Mouse (Mus musculus) lung, adult 10 weeks (tissue): ENCODE measurements around the gene Rps28. TPM values are rescaled to one million over a fixed set of nuclear protein-coding genes. Genes with fewer than 3 reads are reported as not detected.

ENCODE experiments used
- polyA plus RNA-seq: library from polyadenylated mRNA; stranded (reverse); fragments of 350-450 nt; fragmentation: Illumina TruSeq; extraction: RNeasy Lipid Tissue Mini Kit (QIAGEN cat#74804); gene quantifications from one replicate; pipeline ENCODE4 v1.2.3, GENCODE M21; 2014; ENCODE audit warnings: low read depth, low replicate concordance; ENCODE audit not compliant: insufficient read depth

Gene Rps28
- 1,820 TPM for polyA plus RNA-seq

GRCm38 (mm10) chr17:33824084-33824996 lies at the start of gene Rps28, which contains the start of gene Ndufa7:
Gene Rps28, minus strand, starts transcription at chr17:33824562.
Gene Ndufa7, plus strand, starts transcription at chr17:33824572.

GRCm38 (mm10) chr17:33873537-33873936 lies 49.2 kb upstream of the Rps28 start, which contains the start of gene Gm7029:
Gene Gm7029, plus strand, starts transcription at chr17:33873837.

GRCm38 (mm10) chr17:33842966-33843795 lies 18.8 kb upstream of the Rps28 start, which contains the start of gene Cd320:
Gene Cd320, plus strand, starts transcription at chr17:33843091.

GRCm38 (mm10) chr17:33810334-33811141 lies 13.8 kb downstream of the Rps28 start, which contains the start of gene Kank3:
Gene Kank3, plus strand, starts transcription at chr17:33810519.

GRCm38 (mm10) chr17:33781124-33781977 lies 43.0 kb downstream of the Rps28 start, which contains the start of gene Angptl4:
Gene Angptl4, minus strand, starts transcription at chr17:33781830.

Other genes starting within 250 kb of the Rps28 start
- gene Zfp414, start 195.5 kb downstream of the Rps28 start, polyA plus RNA-seq, result 14.9 TPM
- gene Pram1, start 186.5 kb downstream of the Rps28 start, polyA plus RNA-seq, result 1.2 TPM
- 86.6 TPM for gene Hnrnpm, start 137.7 kb downstream of the Rps28 start, polyA plus RNA-seq
- gene March2, start 105.9 kb downstream of the Rps28 start, polyA plus RNA-seq, result 99.6 TPM
- 122 TPM for gene Rab11b, start 64.0 kb downstream of the Rps28 start, polyA plus RNA-seq
- 61.5 TPM for gene Angptl4, start 42.7 kb downstream of the Rps28 start, polyA plus RNA-seq
- 178 TPM for gene Kank3, start 14.0 kb downstream of the Rps28 start, polyA plus RNA-seq
- gene Ndufa7, start within 50 bp of the Rps28 start, polyA plus RNA-seq, result 520 TPM
- gene Cd320, start 18.5 kb upstream of the Rps28 start, polyA plus RNA-seq, result 20.1 TPM
- not detected for gene Gm7029, start 49.3 kb upstream of the Rps28 start, polyA plus RNA-seq
- 0.86 TPM for gene Kifc1, start 66.1 kb upstream of the Rps28 start, polyA plus RNA-seq
- 1.2 TPM for gene Platr17, start 80.6 kb upstream of the Rps28 start, polyA plus RNA-seq
- gene Daxx, start 84.9 kb upstream of the Rps28 start, polyA plus RNA-seq, result 19.4 TPM
- gene Tapbp, start 91.3 kb upstream of the Rps28 start, polyA plus RNA-seq, result 126 TPM
- gene Zbtb22, start 91.3 kb upstream of the Rps28 start, polyA plus RNA-seq, result 18.1 TPM
- gene Rgl2, start 105.0 kb upstream of the Rps28 start, polyA plus RNA-seq, result 38.7 TPM
- gene Pfdn6, start 115.8 kb upstream of the Rps28 start, polyA plus RNA-seq, result 90.6 TPM
- 8.3 TPM for gene Wdr46, start 116.1 kb upstream of the Rps28 start, polyA plus RNA-seq
- gene B3galt4, start 126.9 kb upstream of the Rps28 start, polyA plus RNA-seq, result 5.8 TPM
- 16.3 TPM for gene Vps52, start 131.2 kb upstream of the Rps28 start, polyA plus RNA-seq
- 2,519 TPM for gene Rps18, start 131.4 kb upstream of the Rps28 start, polyA plus RNA-seq
- gene H2-K1, start 175.8 kb upstream of the Rps28 start, polyA plus RNA-seq, result 1,531 TPM
- gene Ring1, start 200.1 kb upstream of the Rps28 start, polyA plus RNA-seq, result 21.8 TPM
- 90.2 TPM for gene H2-Ke6, start 203.5 kb upstream of the Rps28 start, polyA plus RNA-seq
- 95.6 TPM for gene Slc39a7, start 207.1 kb upstream of the Rps28 start, polyA plus RNA-seq
- 33.6 TPM for gene Rxrb, start 207.2 kb upstream of the Rps28 start, polyA plus RNA-seq
- gene Col11a2, start 214.9 kb upstream of the Rps28 start, polyA plus RNA-seq, result 1.1 TPM